Mouse (Mus musculus): ENCODE results near the gene Mettl17. TPM values are rescaled to one million over a fixed set of nuclear protein-coding genes. Genes with fewer than 3 reads are reported as not detected.
A peak's percentile ranks its signal among the peaks of the same experiment; 100 is the strongest.

Gene Mettl17
- polyA plus RNA-seq, 1 experiment from 2014 or later, result 48.6 TPM

- Histone ChIP-seq H3K4me3 (peak overlapping the region; percentile 72), H3K36me3 (peaks cover 23% of the 10 kb centered on the region), H3K4me1 (peaks cover 13% of the 10 kb centered on the region), H3K27me3 (ENCODE audit: low read depth, poor library complexity, severe bottlenecking) (no peaks in the 10 kb centered on the region), H3K27ac (peak overlapping the region; percentile 89), H3K9me3 (replicated peaks) (no peaks in the 10 kb centered on the region)
- peak; percentile 60 for DNase-seq (ENCODE audit: low spot score)
- WGBS, result 1% methylated on average over 4 of the region's 4 CpGs
Observed at GRCm38 (mm10) chr14:51883527-51884030, 1.1 kb upstream of the Mettl17 start.

DNA sequence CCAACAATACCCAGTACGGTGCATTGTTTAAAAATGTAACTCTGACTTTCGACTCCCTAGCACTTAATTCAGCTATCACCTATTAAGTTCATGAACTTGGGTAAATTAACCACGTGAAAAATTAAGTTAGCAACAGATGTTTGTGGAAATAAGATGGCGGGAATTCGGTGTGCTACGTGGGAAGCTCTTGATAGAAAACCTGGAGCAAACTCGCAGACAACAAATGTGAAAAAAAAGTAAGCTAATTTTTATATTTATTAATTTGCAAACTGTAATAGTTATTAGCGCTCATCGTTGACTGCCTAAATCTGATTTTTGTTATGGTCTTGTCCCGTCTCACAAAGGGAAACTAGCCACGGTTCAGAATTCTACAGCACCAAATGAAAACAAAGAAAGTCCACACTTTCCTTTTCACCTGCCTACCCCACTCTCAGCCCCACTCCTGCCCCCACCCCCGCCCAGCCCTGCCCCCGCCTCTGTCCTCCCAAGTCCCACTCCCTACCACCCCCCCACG is 554 bp upstream of the Mettl17 start:
- no peaks in the 10 kb centered on the region for H3K27me3 ChIP-seq (ENCODE audit: low read depth, poor library complexity, severe bottlenecking)
- H3K36me3 ChIP-seq, result peaks cover 28% of the 10 kb centered on the region
- WGBS, result 2% methylated on average over 14 of the region's 14 CpGs
- no peaks in the 10 kb centered on the region for H3K9me3 ChIP-seq (replicated peaks)
- H3K27ac ChIP-seq, result peak overlapping the region; percentile 89
- H3K4me3 ChIP-seq, result peak overlapping the region; percentile 72
- H3K4me1 ChIP-seq, result peaks cover 13% of the 10 kb centered on the region
- DNase-seq (ENCODE audit: low spot score), result no peak

DNA sequence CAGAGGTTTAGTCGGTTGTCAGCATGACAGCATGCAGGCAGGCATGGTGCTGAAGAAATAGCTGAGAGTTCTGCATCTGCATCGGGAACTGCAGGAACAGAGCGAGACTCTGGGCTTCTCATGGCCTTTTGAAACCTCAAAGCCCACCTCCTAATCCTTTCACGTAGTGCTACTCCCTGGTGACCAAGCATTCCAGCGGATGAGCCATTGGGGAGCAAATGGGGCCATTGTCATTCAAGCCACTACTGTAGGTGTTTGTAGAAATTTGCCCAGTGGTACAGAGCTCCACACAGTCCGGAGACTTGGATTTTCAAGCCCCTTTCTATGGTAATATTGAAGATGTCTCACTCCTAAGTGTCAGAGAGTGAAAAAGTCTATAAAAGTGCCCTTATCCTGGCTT is 1.4 kb downstream of the Mettl17 start:
- Histone ChIP-seq H3K4me1 (peaks cover 13% of the 10 kb centered on the region), H3K27me3 (ENCODE audit: low read depth, poor library complexity, severe bottlenecking) (no peaks in the 10 kb centered on the region), H3K36me3 (peaks cover 47% of the 10 kb centered on the region), H3K9me3 (replicated peaks) (no peaks in the 10 kb centered on the region), H3K27ac (no peak overlapping the region), H3K4me3 (peak overlapping the region; percentile 72; the same call in 1 of the 2 replicates)
- DNase-seq (ENCODE audit: low spot score), result no peak
- WGBS, result 73% methylated on average over 6 of the region's 6 CpGs

DNA sequence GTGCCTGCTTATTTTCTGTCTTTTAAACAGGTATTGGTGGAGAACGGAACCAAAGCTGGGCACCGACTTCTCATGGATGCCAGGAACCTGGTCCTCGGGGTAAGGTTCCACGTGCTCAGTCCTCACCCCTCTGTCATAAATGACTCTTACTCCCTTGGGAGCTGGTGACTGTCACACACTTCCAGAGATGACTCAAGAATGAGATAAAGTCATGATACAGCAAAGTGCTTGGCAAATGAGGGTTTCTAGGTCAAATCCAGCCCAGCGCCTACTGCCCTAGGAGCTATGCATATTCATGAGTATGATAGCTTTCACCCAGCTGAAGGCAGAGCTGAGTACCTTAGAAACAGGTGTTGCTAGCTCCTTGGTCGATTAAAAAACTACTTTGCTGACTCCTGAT is 5.2 kb downstream of the Mettl17 start:
- WGBS, result 91% methylated on average over 6 of the region's 6 CpGs
- Histone ChIP-seq H3K36me3 (peaks cover 63% of the 10 kb centered on the region), H3K4me1 (peaks cover 18% of the 10 kb centered on the region), H3K4me3 (no peak overlapping the region), H3K27ac (no peak overlapping the region), H3K9me3 (replicated peaks) (no peaks in the 10 kb centered on the region), H3K27me3 (ENCODE audit: low read depth, poor library complexity, severe bottlenecking) (peaks cover 3% of the 10 kb centered on the region; the same call in 1 of the 2 replicates)
- no peak for DNase-seq (ENCODE audit: low spot score)

GRCm38 (mm10) chr14:51892191-51892939 is 7.7 kb downstream of the Mettl17 start, which contains the start of gene Slc39a2:
Slc39a2 (plus strand) TSS chr14:51892889.
- Histone ChIP-seq H3K27me3 (ENCODE audit: low read depth, poor library complexity, severe bottlenecking) (peaks cover 8% of the 10 kb centered on the region; the same call in 1 of the 2 replicates), H3K36me3 (peaks cover 52% of the 10 kb centered on the region), H3K4me3 (no peak within 1 kb of the TSS), H3K9me3 (replicated peaks) (no peaks in the 10 kb centered on the region), H3K27ac (no peak within 1 kb of the TSS), H3K4me1 (0 out of 2 replicates have a peak, but pooled peaks cover 5% of the 10 kb centered on the region)
- DNase-seq (ENCODE audit: low spot score), result no peak
- 90% methylated on average over 9 of the region's 9 CpGs for WGBS

GRCm38 (mm10) chr14:51893094-51893794 is 8.6 kb downstream of the Mettl17 start:
- no peak for DNase-seq (ENCODE audit: low spot score)
- 21% methylated on average over 10 of the region's 10 CpGs for WGBS

GRCm38 (mm10) chr14:51893809-51894208 is 9.2 kb downstream of the Mettl17 start:
- Histone ChIP-seq H3K9me3 (replicated peaks) (no peaks in the 10 kb centered on the region), H3K4me3 (no peak overlapping the region), H3K27ac (no peak overlapping the region), H3K4me1 (0 out of 2 replicates have a peak, but pooled peaks cover 8% of the 10 kb centered on the region), H3K27me3 (ENCODE audit: low read depth, poor library complexity, severe bottlenecking) (peaks cover 8% of the 10 kb centered on the region; the same call in 1 of the 2 replicates), H3K36me3 (peaks cover 38% of the 10 kb centered on the region)
- WGBS, result 41% methylated on average over 3 of the region's 3 CpGs
- no peak for DNase-seq (ENCODE audit: low spot score)

More at GRCm38 (mm10) chr14:51893094-51893794, 8.6 kb downstream of the Mettl17 start:
- Histone ChIP-seq H3K4me1 (0 out of 2 replicates have a peak, but pooled peaks cover 5% of the 10 kb centered on the region), H3K36me3 (peaks cover 44% of the 10 kb centered on the region), H3K27ac (no peak overlapping the region), H3K9me3 (replicated peaks) (no peaks in the 10 kb centered on the region), H3K27me3 (ENCODE audit: low read depth, poor library complexity, severe bottlenecking) (peaks cover 8% of the 10 kb centered on the region; the same call in 1 of the 2 replicates), H3K4me3 (no peak overlapping the region)

- 81% methylated on average over 14 of the region's 14 CpGs for WGBS
- no peak for DNase-seq (ENCODE audit: low spot score)
- no peaks in the 10 kb centered on the region for H3K9me3 ChIP-seq (replicated peaks)
- no peak overlapping the region for H3K4me3 ChIP-seq
- H3K36me3 ChIP-seq, result peaks cover 25% of the 10 kb centered on the region
- 0 out of 2 replicates have a peak, but pooled peaks cover 8% of the 10 kb centered on the region for H3K4me1 ChIP-seq
- no peak overlapping the region for H3K27ac ChIP-seq
- H3K27me3 ChIP-seq (ENCODE audit: low read depth, poor library complexity, severe bottlenecking), result peaks cover 8% of the 10 kb centered on the region; the same call in 1 of the 2 replicates
Observed at GRCm38 (mm10) chr14:51895071-51895470, 10.4 kb downstream of the Mettl17 start.

- no peak for DNase-seq (ENCODE audit: low spot score)
- H3K9me3 ChIP-seq (replicated peaks), result no peaks in the 10 kb centered on the region
- peaks cover 8% of the 10 kb centered on the region; the same call in 1 of the 2 replicates for H3K27me3 ChIP-seq (ENCODE audit: low read depth, poor library complexity, severe bottlenecking)
- WGBS, result 80% methylated on average over 6 of the region's 6 CpGs
- no peak overlapping the region for H3K4me3 ChIP-seq
- H3K27ac ChIP-seq, result no peak overlapping the region
- 0 out of 2 replicates have a peak, but pooled peaks cover 8% of the 10 kb centered on the region for H3K4me1 ChIP-seq
- peaks cover 16% of the 10 kb centered on the region for H3K36me3 ChIP-seq
Observed at GRCm38 (mm10) chr14:51896019-51896418, 11.4 kb downstream of the Mettl17 start.

GRCm38 (mm10) chr14:51896539-51897170 is 12.0 kb downstream of the Mettl17 start:
- H3K27me3 ChIP-seq (ENCODE audit: low read depth, poor library complexity, severe bottlenecking), result peaks cover 8% of the 10 kb centered on the region; the same call in 1 of the 2 replicates
- H3K4me1 ChIP-seq, result 0 out of 2 replicates have a peak, but pooled peaks cover 8% of the 10 kb centered on the region
- H3K9me3 ChIP-seq (replicated peaks), result no peaks in the 10 kb centered on the region
- H3K4me3 ChIP-seq, result no peak overlapping the region
- 88% methylated on average over 8 of the region's 8 CpGs for WGBS
- no peak for DNase-seq (ENCODE audit: low spot score)
- no peak overlapping the region for H3K27ac ChIP-seq
- H3K36me3 ChIP-seq, result peaks cover 9% of the 10 kb centered on the region

DNA sequence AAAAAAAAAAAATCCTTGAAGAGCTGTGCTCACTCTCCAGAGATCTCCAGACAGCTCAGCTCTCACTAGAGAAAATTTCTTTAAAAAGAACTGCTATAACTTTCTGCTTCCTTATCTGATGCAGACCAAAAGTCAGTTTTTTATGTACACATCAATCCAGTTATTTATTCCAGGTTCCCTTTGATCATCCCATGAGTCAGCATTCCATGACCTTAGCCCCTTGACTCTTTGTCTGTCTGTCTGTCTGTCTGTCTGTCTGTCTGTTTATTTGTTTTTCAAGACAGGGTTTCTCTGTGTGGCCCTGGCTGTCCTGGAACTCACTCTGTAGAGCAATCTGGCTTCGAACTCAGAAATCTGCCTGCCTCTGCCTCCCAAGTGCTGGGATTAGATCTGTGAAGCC is 14.7 kb downstream of the Mettl17 start:
- H3K9me3 ChIP-seq (replicated peaks), result no peaks in the 10 kb centered on the region
- H3K4me3 ChIP-seq, result no peak overlapping the region
- H3K36me3 ChIP-seq, result no peaks in the 10 kb centered on the region
- WGBS, result 93% methylated on average over 1 of the region's 1 CpGs
- DNase-seq (ENCODE audit: low spot score), result no peak
- H3K4me1 ChIP-seq, result 0 out of 2 replicates have a peak, but pooled peaks cover 3% of the 10 kb centered on the region
- peaks cover 8% of the 10 kb centered on the region; the same call in 1 of the 2 replicates for H3K27me3 ChIP-seq (ENCODE audit: low read depth, poor library complexity, severe bottlenecking)
- no peak overlapping the region for H3K27ac ChIP-seq
